Mouse (Mus musculus): ENCODE results near the gene D7Ertd443e. TPM values are rescaled to one million over a fixed set of nuclear protein-coding genes. Genes with fewer than 3 reads are reported as not detected.

Gene D7Ertd443e
- polyA plus RNA-seq, 1 experiment from 2014 or later, result 0.13 TPM

Other genes starting within 250 kb of the D7Ertd443e start
- 5.6 and 8.8 TPM in 2 replicates for gene Adam12, start 153.5 kb downstream of the D7Ertd443e start, polyA plus RNA-seq (2014; fragmentation: Nextera tagmentation; extraction: Ambion mirVana)